Mouse (Mus musculus) hindbrain, embryonic 11.5 days (tissue): ENCODE measurements around the gene Timm17a. TPM values are rescaled to one million over a fixed set of nuclear protein-coding genes. Genes with fewer than 3 reads are reported as not detected.

Experiments
- ATAC-seq: fragments of 200-750 bp; cut with Nextera tagmentation; 2 replicates; pipeline ENCODE4 v1.8.0; 2017; ENCODE audit warnings: mild to moderate bottlenecking, moderate TSS enrichment, moderate library complexity; ENCODE audit not compliant: low FRiP score
- DNase-seq: peaks from one replicate; pipeline ENCODE4 v3.0.0-alpha.2; 2015; ENCODE audit warnings: low spot score
- H3K27ac ChIP-seq: fragments of 300-500 bp; sonication (generic); 2 replicates; pipeline ENCODE4 v1.5.1; 2014; ENCODE audit warnings: mild to moderate bottlenecking, low read depth, low read length
- H3K27me3 ChIP-seq: fragments of 300-500 bp; sonication (generic); 2 replicates; pipeline ENCODE4 v1.6.1; 2014; ENCODE audit warnings: mild to moderate bottlenecking, low read length, moderate library complexity, mixed read lengths; ENCODE audit not compliant: control insufficient read depth, insufficient read depth
- H3K36me3 ChIP-seq: fragments of 300-500 bp; sonication (generic); 2 replicates; pipeline ENCODE4 v1.6.1; 2014; ENCODE audit warnings: mild to moderate bottlenecking, low read length, moderate library complexity, mixed read lengths; ENCODE audit not compliant: control insufficient read depth, insufficient read depth
- H3K4me1 ChIP-seq: fragments of 300-500 bp; sonication (generic); replicated peaks from 2 replicates; pipeline ENCODE4 v1.6.1; 2014; ENCODE audit warnings: low read length, mixed read lengths; ENCODE audit not compliant: control insufficient read depth, insufficient read depth
- H3K4me2 ChIP-seq: fragments of 300-500 bp; sonication (generic); replicated peaks from 2 replicates; pipeline ENCODE4 v1.6.1; 2014; ENCODE audit warnings: mild to moderate bottlenecking, low read depth, low read length
- H3K4me3 ChIP-seq: fragments of 300-500 bp; sonication (generic); 2 replicates; pipeline ENCODE4 v1.5.1; 2014; ENCODE audit warnings: low read depth, low read length
- H3K9ac ChIP-seq: fragments of 300-500 bp; sonication (generic); 2 replicates; pipeline ENCODE4 v1.6.1; 2014; ENCODE audit warnings: low read depth, low read length
- H3K9me3 ChIP-seq: fragments of 300-500 bp; sonication (generic); 2 replicates; pipeline ENCODE4 v1.6.1; 2016; ENCODE audit warnings: low read length; ENCODE audit not compliant: control insufficient read depth
- WGBS: fragments of 180-500 bp; shearing (Covaris S2); extraction: QIAGEN DNeasy Blood & Tissue Kit; methylation state at CpG from one replicate; pipeline ENCODE4 v1.1.7; 2014; 5-methylcytosine and 5-hydroxymethylcytosine counted together
- polyA plus RNA-seq: library from polyadenylated mRNA; unstranded; fragments of >200 nt; fragmentation: Nextera tagmentation; extraction: Ambion mirVana; gene quantifications from 2 replicates; pipeline ENCODE4 v1.2.1, GENCODE M21; 2014

The Timm17a gene
- polyA plus RNA-seq, 1 experiment from 2014 or later, result 175 TPM

- ATAC-seq, result peak; percentile 91
- Histone ChIP-seq H3K4me2 (peak within 1 kb of the TSS; percentile 85), H3K36me3 (no peaks in the 10 kb centered on the region), H3K27ac (peak within 1 kb of the TSS; percentile 82), H3K9me3 (no peaks in the 10 kb centered on the region), H3K27me3 (no peaks in the 10 kb centered on the region), H3K9ac (peak within 1 kb of the TSS; percentile 95), H3K4me1 (no peaks in the 10 kb centered on the region; the same call in 1 of the 2 replicates), H3K4me3 (peak within 1 kb of the TSS; percentile 81)
- 0% methylated on average over 30 of the region's 39 CpGs for WGBS
- peak; percentile 85 for DNase-seq
These were observed 29.7 kb downstream of the Timm17a start, which contains the start of gene Rnpep for GRCm38 (mm10) chr1:135283826-135284291. Gene Rnpep, minus strand, starts transcription at chr1:135284084.

GRCm38 (mm10) chr1:135283287-135283825, 30.2 kb downstream of the Timm17a start:
- Histone ChIP-seq H3K36me3 (no peaks in the 10 kb centered on the region), H3K9me3 (no peaks in the 10 kb centered on the region), H3K27me3 (no peaks in the 10 kb centered on the region), H3K4me2 (peak overlapping the region; percentile 85), H3K4me1 (no peaks in the 10 kb centered on the region; the same call in 1 of the 2 replicates), H3K9ac (peak overlapping the region; percentile 95), H3K4me3 (peak overlapping the region; percentile 81), H3K27ac (peak overlapping the region; percentile 82)
- under 1% methylated on average over 44 of the region's 48 CpGs for WGBS
- peak; percentile 77 for DNase-seq
- peak; percentile 84 for ATAC-seq

DNA sequence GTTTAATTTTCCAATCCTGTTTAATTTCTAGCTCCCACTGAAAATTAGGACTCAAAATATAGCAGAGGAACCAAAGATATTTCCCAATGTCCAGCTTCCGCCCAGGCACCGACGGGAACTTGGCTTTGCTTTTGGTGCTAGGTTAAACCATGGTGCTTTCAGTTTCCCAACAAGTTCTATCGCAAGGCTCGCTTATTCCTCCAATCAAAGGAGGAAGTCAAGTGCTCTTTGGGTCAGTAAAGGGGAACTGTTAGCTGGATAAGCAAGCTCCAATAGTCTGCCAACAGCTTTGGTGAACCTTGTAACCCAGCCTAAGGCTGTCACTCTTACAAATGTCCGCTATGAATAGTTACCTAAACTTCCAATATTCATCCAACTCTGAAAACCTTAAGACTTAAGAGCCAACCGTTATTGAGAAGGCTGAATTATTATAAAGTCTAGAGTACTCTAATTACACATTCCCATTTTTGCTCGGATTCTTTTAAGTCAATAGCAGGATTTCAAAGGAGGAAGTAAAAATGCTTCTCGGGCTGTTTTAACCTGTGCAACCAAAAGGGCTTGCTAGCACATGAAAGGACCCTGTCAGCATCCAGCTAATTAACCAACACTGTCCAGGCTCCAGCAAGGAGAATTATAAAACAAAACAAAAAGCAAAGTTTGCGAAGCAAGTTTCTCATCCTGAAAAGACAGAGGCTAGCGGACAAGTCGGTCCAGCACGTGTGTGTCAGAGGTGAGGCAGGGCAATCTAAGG, 30.9 kb downstream of the Timm17a start:
- no peaks in the 10 kb centered on the region; the same call in 1 of the 2 replicates for H3K4me1 ChIP-seq
- peak overlapping the region; percentile 81 for H3K4me3 ChIP-seq
- H3K27ac ChIP-seq, result no peak overlapping the region
- peak overlapping the region; percentile 95 for H3K9ac ChIP-seq
- peak overlapping the region; percentile 85 for H3K4me2 ChIP-seq
- 41% methylated on average over 13 of the region's 13 CpGs for WGBS
- ATAC-seq (no peak), DNase-seq (no peak)
- H3K36me3 ChIP-seq, result no peaks in the 10 kb centered on the region
- H3K9me3 ChIP-seq, result no peaks in the 10 kb centered on the region
- no peaks in the 10 kb centered on the region for H3K27me3 ChIP-seq

DNA sequence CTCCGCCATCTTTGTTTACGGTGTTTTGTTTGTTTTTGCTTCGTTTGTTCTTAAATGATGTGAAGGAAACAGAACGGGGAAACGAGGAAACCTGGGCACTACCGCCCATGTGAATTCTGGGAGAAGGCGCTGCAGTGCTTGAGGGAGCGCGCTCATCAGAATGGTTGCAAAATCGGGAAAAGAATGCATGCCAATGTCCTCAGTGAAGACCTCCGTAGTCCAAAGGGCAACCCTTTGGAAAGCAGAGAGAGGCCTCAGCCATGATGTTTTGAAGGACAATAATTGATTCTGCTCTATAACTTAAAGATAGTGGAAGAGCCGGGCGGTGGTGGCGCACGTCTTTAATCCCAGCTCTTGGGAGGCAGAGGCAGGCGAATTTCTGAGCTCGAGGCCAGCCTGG, 31.7 kb downstream of the Timm17a start:
- 97% methylated on average over 17 of the region's 17 CpGs for WGBS
- no peak for DNase-seq
- Histone ChIP-seq H3K4me1 (no peaks in the 10 kb centered on the region; the same call in 1 of the 2 replicates), H3K9ac (no peak overlapping the region), H3K27ac (no peak overlapping the region), H3K4me3 (no peak overlapping the region), H3K9me3 (no peaks in the 10 kb centered on the region), H3K4me2 (no peak overlapping the region), H3K36me3 (no peaks in the 10 kb centered on the region), H3K27me3 (no peaks in the 10 kb centered on the region)
- no peak for ATAC-seq

DNA sequence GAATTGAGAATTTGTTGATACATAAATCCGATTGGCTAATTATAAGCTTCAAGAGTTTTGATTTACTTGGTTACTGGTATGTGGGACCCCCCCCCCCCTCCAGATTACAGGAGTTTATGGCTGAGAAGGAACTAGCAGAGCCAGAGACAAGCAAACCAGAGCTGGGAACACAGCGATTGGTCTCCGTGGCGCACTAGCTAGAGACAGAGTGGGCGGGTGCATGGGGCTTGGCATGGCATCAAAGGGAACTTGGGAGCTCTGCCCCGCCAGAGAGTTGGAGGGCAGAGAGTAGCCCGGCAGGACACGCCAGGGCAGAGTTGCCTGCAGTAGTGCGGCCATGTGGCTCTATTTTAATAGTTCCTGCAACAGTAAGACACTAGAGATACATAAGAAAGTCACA, 32.9 kb downstream of the Timm17a start:
- H3K4me1 ChIP-seq, result no peaks in the 10 kb centered on the region; the same call in 1 of the 2 replicates
- no peak for ATAC-seq
- no peaks in the 10 kb centered on the region for H3K36me3 ChIP-seq
- H3K4me3 ChIP-seq, result no peak overlapping the region
- H3K27me3 ChIP-seq, result no peaks in the 10 kb centered on the region
- 85% methylated on average over 9 of the region's 9 CpGs for WGBS
- H3K9ac ChIP-seq, result no peak overlapping the region
- no peak overlapping the region for H3K4me2 ChIP-seq
- no peak overlapping the region for H3K27ac ChIP-seq
- no peak for DNase-seq
- H3K9me3 ChIP-seq, result no peaks in the 10 kb centered on the region

DNA sequence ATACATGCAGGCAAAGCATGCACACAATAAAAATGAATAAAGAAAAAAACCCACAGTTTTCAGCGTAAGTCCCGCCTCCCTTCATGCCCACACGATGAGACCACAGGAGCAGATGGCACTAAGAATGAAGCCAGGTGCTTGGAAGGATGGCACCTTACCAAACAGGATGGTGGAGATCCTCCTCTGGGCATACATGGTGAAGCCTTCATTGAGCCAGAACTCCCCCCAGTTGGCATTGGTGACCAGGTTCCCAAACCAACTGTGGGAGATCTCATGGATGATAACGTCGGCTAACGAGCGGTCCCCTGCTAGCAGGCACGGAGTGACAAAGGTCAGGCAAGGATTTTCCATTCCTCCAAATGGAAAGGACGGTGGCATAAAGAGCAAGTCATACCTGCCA, 42.2 kb downstream of the Timm17a start:
- no peak overlapping the region for H3K27ac ChIP-seq
- ATAC-seq, result no peak
- no peaks in the 10 kb centered on the region for H3K27me3 ChIP-seq
- no peaks in the 10 kb centered on the region for H3K9me3 ChIP-seq
- no peak overlapping the region for H3K9ac ChIP-seq
- H3K4me1 ChIP-seq, result no peaks in the 10 kb centered on the region
- H3K36me3 ChIP-seq, result no peaks in the 10 kb centered on the region
- DNase-seq, result no peak
- no peak overlapping the region for H3K4me3 ChIP-seq
- H3K4me2 ChIP-seq, result no peak overlapping the region
- WGBS, result 91% methylated on average over 9 of the region's 9 CpGs

DNA sequence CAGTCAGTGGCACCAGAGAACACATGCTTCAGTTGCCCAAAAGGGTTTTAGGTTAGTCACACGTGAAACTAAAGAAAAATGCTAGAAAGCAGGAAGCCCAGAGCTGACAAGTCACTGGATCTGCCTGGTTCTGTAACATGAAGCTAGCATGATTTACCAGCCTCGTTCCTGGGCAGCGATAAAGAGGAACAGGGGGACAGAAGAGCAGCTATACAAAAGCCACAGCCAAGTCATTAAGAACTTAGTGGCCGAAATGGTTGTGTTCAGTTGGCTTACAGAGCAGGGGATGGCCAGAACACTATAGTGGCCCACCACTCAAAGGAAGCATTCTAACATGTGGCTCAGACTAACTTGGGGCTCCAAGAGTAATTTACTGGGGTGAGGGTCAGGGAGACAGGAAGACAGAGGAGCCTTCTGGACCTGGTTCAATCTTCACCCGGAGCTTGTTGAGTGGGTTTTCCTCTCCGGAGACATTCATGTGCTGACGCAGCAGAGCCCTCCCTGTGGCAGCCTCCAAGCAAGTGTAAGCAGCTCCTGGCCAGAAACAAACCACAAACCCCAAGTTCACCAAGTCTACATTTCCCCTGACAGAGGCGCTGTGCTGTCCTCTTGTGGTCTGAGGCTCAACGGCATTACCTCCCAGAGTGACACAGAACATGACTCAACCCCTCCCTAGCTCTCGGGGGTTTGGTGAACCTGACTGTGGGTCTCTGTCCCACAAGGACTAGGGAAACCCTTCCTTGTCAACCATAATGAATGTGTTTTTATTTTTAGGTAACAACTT, 45.7 kb downstream of the Timm17a start:
- Histone ChIP-seq H3K27me3 (no peaks in the 10 kb centered on the region), H3K4me3 (no peak overlapping the region), H3K4me1 (no peaks in the 10 kb centered on the region), H3K9me3 (no peaks in the 10 kb centered on the region), H3K36me3 (0 out of 2 replicates have a peak, but pooled peaks cover 2% of the 10 kb centered on the region), H3K4me2 (no peak overlapping the region), H3K9ac (no peak overlapping the region), H3K27ac (no peak overlapping the region)
- WGBS, result 89% methylated on average over 10 of the region's 10 CpGs
- ATAC-seq (no peak), DNase-seq (no peak)

GRCm38 (mm10) chr1:135265834-135266233, 47.7 kb downstream of the Timm17a start:
- Histone ChIP-seq H3K4me3 (no peak overlapping the region), H3K4me2 (no peak overlapping the region), H3K27ac (no peak overlapping the region), H3K9me3 (no peaks in the 10 kb centered on the region), H3K4me1 (no peaks in the 10 kb centered on the region), H3K27me3 (no peaks in the 10 kb centered on the region), H3K9ac (no peak overlapping the region), H3K36me3 (0 out of 2 replicates have a peak, but pooled peaks cover 2% of the 10 kb centered on the region)
- DNase-seq (no peak), ATAC-seq (no peak)
- WGBS, result 83% methylated on average over 5 of the region's 5 CpGs
